Comparison of ENCODE assay signal across 13 mouse cellular contexts in genomic region chr4:85305912-85306573, GRCm38 (mm10).
A peak's percentile ranks its signal among the peaks of the same experiment; 100 is the strongest.
DNase-seq lines count a peak whose midpoint lies in the region; ATAC-seq and TF ChIP-seq lines count a peak whose summit lies in the region.
"Had no signal": no experiment of that assay in that cellular context is flagged by ENCODE, and none has a peak within 500 bp of the region (broad histone marks: within the 10 kb centered on the region; RNA-seq: fewer than 3 reads in every experiment).

No protein-coding gene starts in this region.

- H3K4me3 ChIP-seq in layer of hippocampus, adult 2 months, result no peak overlapping the region
- H3K4me3 ChIP-seq in kidney, embryonic 16.5 days (ENCODE audit: low read length), result no peak overlapping the region
- no peak overlapping the region for H3K4me3 ChIP-seq in midbrain, embryonic 15.5 days
- H3K4me3 ChIP-seq: erythroblast, embryonic 14.5 days; limb, embryonic 12.5 days had no signal

- H3K9ac ChIP-seq in kidney, embryonic 16.5 days (replicated peaks; ENCODE audit: low read length), result no peak overlapping the region
- H3K9ac ChIP-seq in midbrain, embryonic 15.5 days, result no peak overlapping the region
- H3K9ac ChIP-seq: limb, embryonic 12.5 days had no signal

- no peak overlapping the region for H3K4me2 ChIP-seq in kidney, embryonic 16.5 days (replicated peaks; ENCODE audit: low read depth, low read length)
- no peak overlapping the region for H3K4me2 ChIP-seq in midbrain, embryonic 15.5 days
- H3K4me2 ChIP-seq: heart, embryonic 11.5 days; limb, embryonic 12.5 days had no signal

- 57% methylated on average over 7 of the region's 7 CpGs for WGBS in kidney, embryonic 16.5 days
- WGBS in midbrain, embryonic 15.5 days, result 78% methylated on average over 7 of the region's 7 CpGs

- ATAC-seq in kidney, embryonic 16.5 days (ENCODE audit: low FRiP score, low TSS enrichment), result peak; percentile 67
- no peak for ATAC-seq in midbrain, embryonic 15.5 days (replicated peaks)
- ATAC-seq: intestine, postnatal 0 days had no signal

- no peaks in the 10 kb centered on the region for H3K27me3 ChIP-seq in kidney, embryonic 16.5 days (ENCODE audit: insufficient read depth, low read length)
- H3K27me3 ChIP-seq in midbrain, embryonic 15.5 days (replicated peaks), result no peaks in the 10 kb centered on the region
- H3K27me3 ChIP-seq: limb, embryonic 12.5 days had no signal

- H3K36me3 ChIP-seq in kidney, embryonic 16.5 days (ENCODE audit: insufficient read depth, low read length), result no peaks in the 10 kb centered on the region
- H3K36me3 ChIP-seq in midbrain, embryonic 15.5 days (replicated peaks), result no peaks in the 10 kb centered on the region
- H3K36me3 ChIP-seq: G1E; limb, embryonic 12.5 days had no signal

- H3K9me3 ChIP-seq in kidney, embryonic 16.5 days (ENCODE audit: low read length), result no peaks in the 10 kb centered on the region
- H3K9me3 ChIP-seq in midbrain, embryonic 15.5 days, result no peaks in the 10 kb centered on the region
- H3K9me3 ChIP-seq: limb, embryonic 12.5 days had no signal

- H3K27ac ChIP-seq in layer of hippocampus, adult 2 months, result peak overlapping the region; percentile 36; the same call in 1 of the 2 replicates
- H3K27ac ChIP-seq in kidney, embryonic 16.5 days (ENCODE audit: low read length), result peak overlapping the region; percentile 51; the same call in 1 of the 2 replicates
- no peak overlapping the region for H3K27ac ChIP-seq in midbrain, embryonic 15.5 days
- H3K27ac ChIP-seq: limb, embryonic 12.5 days had no signal

- no peak for TF ChIP-seq CTCF in layer of hippocampus, adult 2 months (conservative IDR thresholded peaks at IDR 0.05)

- peak; percentile 51 to 75 for DNase-seq in adrenal gland, adult (ENCODE audit: inconsistent age in 2 of 2, low spot score in 1 of 2)
- no peak for DNase-seq in adrenal gland, postnatal 4 days (ENCODE audit: low spot score in 2 of 2)
- peak in 1 of 2 experiments; percentile 36 for DNase-seq in layer of hippocampus, adult 2 months (ENCODE audit: low spot score in 2 of 2)
- no peak for DNase-seq in layer of hippocampus, adult 18-20 months (ENCODE audit: low spot score in 2 of 2)
- DNase-seq in lung, postnatal 36 days, result peak; percentile 50
- DNase-seq in heart, adult 9 months (ENCODE audit: low spot score in 2 of 2), result no peak

- H3K4me1 ChIP-seq in kidney, embryonic 16.5 days (ENCODE audit: insufficient read depth, low read length), result peaks cover 7% of the 10 kb centered on the region
- H3K4me1 ChIP-seq in midbrain, embryonic 15.5 days, result 0 out of 2 replicates have a peak, but pooled peaks cover 5% of the 10 kb centered on the region
- H3K4me1 ChIP-seq: limb, embryonic 12.5 days had no signal

Comparison
In these comparisons a context has a peak if more than half of its experiments do, and no peak if none do; other contexts are left out.
1. DNase-seq: peak in adrenal gland, adult (2 of 2) and lung, postnatal 36 days (single experiment); none in adrenal gland, postnatal 4 days (0 of 2), layer of hippocampus, adult 18-20 months (0 of 2) and heart, adult 9 months (0 of 2).